Comparison of ENCODE assay signal across 17 mouse cellular contexts in the genomic region with DNA sequence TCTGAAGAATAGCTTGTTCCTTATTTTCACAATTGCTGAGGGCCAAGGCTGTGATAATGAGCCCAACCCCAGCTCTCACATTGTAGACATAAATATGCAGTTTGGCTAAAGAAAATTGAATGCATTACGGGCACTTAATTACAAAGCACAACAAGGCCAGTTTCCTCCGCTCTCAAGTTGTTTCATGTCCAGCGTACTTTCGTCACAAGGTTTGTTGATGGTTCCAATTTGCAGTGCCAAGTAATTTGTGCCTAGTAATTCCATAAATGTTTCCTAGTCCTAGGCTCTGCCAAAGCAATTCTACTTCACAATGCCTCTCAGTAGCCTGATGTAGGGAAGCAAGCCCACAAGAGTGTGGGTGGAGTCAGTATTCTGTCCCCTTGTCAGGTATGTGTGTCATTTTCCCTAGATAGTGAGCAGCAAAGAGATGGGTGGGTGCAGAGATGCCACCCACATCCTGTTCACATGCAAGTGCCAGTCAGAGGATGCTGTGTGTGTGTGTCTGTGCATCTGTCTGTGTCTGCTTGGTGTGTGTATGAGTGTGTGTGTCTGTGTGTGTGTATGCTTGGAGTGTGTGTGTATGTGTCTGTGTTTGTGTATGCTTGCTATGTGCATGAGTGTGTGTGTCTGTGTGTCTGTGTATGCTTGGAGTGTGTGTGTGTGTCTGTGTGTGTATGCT.
DNase-seq lines count a peak whose midpoint lies in the region; ATAC-seq and TF ChIP-seq lines count a peak whose summit lies in the region.
"Had no signal": no experiment of that assay in that cellular context is flagged by ENCODE, and none has a peak within 500 bp of the region (broad histone marks: within the 10 kb centered on the region; RNA-seq: fewer than 3 reads in every experiment).

No protein-coding gene starts in this region.

- no peaks in the 10 kb centered on the region for H3K27me3 ChIP-seq in midbrain, embryonic 10.5 days (ENCODE audit: low read depth, poor library complexity, severe bottlenecking)
- no peaks in the 10 kb centered on the region for H3K27me3 ChIP-seq in midbrain, embryonic 16.5 days (ENCODE audit: control insufficient read depth, insufficient read depth, low read depth, low read length)
- no peaks in the 10 kb centered on the region for H3K27me3 ChIP-seq in forebrain, embryonic 15.5 days
- H3K27me3 ChIP-seq: neural tube, embryonic 15.5 days had no signal

- H3K9me3 ChIP-seq in midbrain, embryonic 10.5 days (replicated peaks) = no peaks in the 10 kb centered on the region
- H3K9me3 ChIP-seq in midbrain, embryonic 16.5 days (replicated peaks; ENCODE audit: control insufficient read depth, low read length, poor library complexity, severe bottlenecking) = no peaks in the 10 kb centered on the region
- H3K9me3 ChIP-seq in forebrain, embryonic 15.5 days = no peaks in the 10 kb centered on the region
- H3K9me3 ChIP-seq: heart, embryonic 10.5 days; neural tube, embryonic 15.5 days had no signal

- no peak overlapping the region for H3K4me2 ChIP-seq in midbrain, embryonic 16.5 days (ENCODE audit: low read length)
- no peak overlapping the region for H3K4me2 ChIP-seq in forebrain, embryonic 15.5 days (replicated peaks)
- H3K4me2 ChIP-seq: neural tube, embryonic 15.5 days had no signal

- no peak for TF ChIP-seq CTCF in layer of hippocampus, adult 2 months (conservative IDR thresholded peaks at IDR 0.05)

- no peak overlapping the region for H3K9ac ChIP-seq in midbrain, embryonic 16.5 days (ENCODE audit: low read depth, low read length)
- H3K9ac ChIP-seq in forebrain, embryonic 15.5 days (replicated peaks) = no peak overlapping the region
- H3K9ac ChIP-seq: liver, postnatal 0 days; neural tube, embryonic 15.5 days had no signal

- WGBS in midbrain, embryonic 10.5 days = 94% methylated on average over 4 of the region's 4 CpGs
- WGBS in midbrain, embryonic 16.5 days = 72% methylated on average over 4 of the region's 4 CpGs
- 27% methylated on average over 4 of the region's 4 CpGs for WGBS in forebrain, embryonic 15.5 days

- H3K27ac ChIP-seq in midbrain, embryonic 10.5 days (replicated peaks) = 0 out of 2 replicates have a peak overlapping the region, but pooled peaks have one; percentile 10
- H3K27ac ChIP-seq in midbrain, embryonic 16.5 days (ENCODE audit: low read length) = no peak overlapping the region
- H3K27ac ChIP-seq in forebrain, embryonic 15.5 days (replicated peaks) = no peak overlapping the region
- H3K27ac ChIP-seq in layer of hippocampus, adult 2 months = no peak overlapping the region
- H3K27ac ChIP-seq: heart, embryonic 10.5 days; hindbrain, postnatal 0 days; macrophage; neural tube, embryonic 15.5 days had no signal

- DNase-seq in frontal cortex, postnatal 14 days (ENCODE audit: low spot score in 2 of 2) = no peak
- no peak for DNase-seq in midbrain, embryonic 10.5 days (ENCODE audit: low spot score)
- DNase-seq in spleen, postnatal 10 days (ENCODE audit: low spot score in 2 of 2) = no peak
- no peak for DNase-seq in layer of hippocampus, adult 2 months (ENCODE audit: low spot score in 2 of 2)
- DNase-seq: cerebellum, postnatal 25 days; kidney, adult 9 months; liver; liver, postnatal 0 days; right cerebral cortex, postnatal 25 days had no signal

- ATAC-seq in frontal cortex, adult (ENCODE audit: low TSS enrichment) = peak; percentile 47
- no peak for ATAC-seq in midbrain, embryonic 16.5 days
- ATAC-seq in CD4-positive, CD25-positive, alpha-beta regulatory T cell, adult 4 months = peak; percentile 94
- ATAC-seq in forebrain, embryonic 15.5 days (replicated peaks) = peak; percentile 67; the same call in 1 of the 2 replicates
- ATAC-seq: hindbrain, postnatal 0 days; liver, postnatal 0 days had no signal

- H3K4me3 ChIP-seq in midbrain, embryonic 10.5 days = no peak overlapping the region
- H3K4me3 ChIP-seq in midbrain, embryonic 16.5 days (ENCODE audit: low read depth, low read length) = no peak overlapping the region
- H3K4me3 ChIP-seq in forebrain, embryonic 15.5 days = no peak overlapping the region
- no peak overlapping the region for H3K4me3 ChIP-seq in layer of hippocampus, adult 2 months
- H3K4me3 ChIP-seq: heart, embryonic 10.5 days; neural tube, embryonic 15.5 days had no signal

- H3K4me1 ChIP-seq in midbrain, embryonic 10.5 days = peaks cover 19% of the 10 kb centered on the region
- no peaks in the 10 kb centered on the region for H3K4me1 ChIP-seq in midbrain, embryonic 16.5 days (ENCODE audit: control insufficient read depth, insufficient read depth, low read length)
- peaks cover 20% of the 10 kb centered on the region for H3K4me1 ChIP-seq in forebrain, embryonic 15.5 days
- H3K4me1 ChIP-seq: heart, embryonic 10.5 days; neural tube, embryonic 15.5 days had no signal

- no peaks in the 10 kb centered on the region for H3K36me3 ChIP-seq in midbrain, embryonic 10.5 days
- H3K36me3 ChIP-seq in midbrain, embryonic 16.5 days (ENCODE audit: control insufficient read depth, insufficient read depth, low read length) = no peaks in the 10 kb centered on the region
- H3K36me3 ChIP-seq in forebrain, embryonic 15.5 days = no peaks in the 10 kb centered on the region
- H3K36me3 ChIP-seq: heart, embryonic 10.5 days; neural tube, embryonic 15.5 days had no signal
